Mouse (Mus musculus) spleen, adult 2 months (tissue): ENCODE results near the gene 4931406C07Rik.

Experiments
- CTCF ChIP-seq: fragments of 200-500 bp; IDR thresholded peaks from 2 replicates; pipeline ENCODE4 v1.5.1; 2011; ENCODE audit warnings: mild to moderate bottlenecking, inconsistent platforms; ENCODE audit not compliant: insufficient read depth, insufficient read length, insufficient replicate concordance; ENCODE audit errors: extremely low read depth
- POLR2A ChIP-seq: fragments of 200-500 bp; IDR thresholded peaks from 2 replicates; pipeline ENCODE4 v1.6.1; 2011; ENCODE audit warnings: low read depth, low read length, inconsistent platforms

DNA sequence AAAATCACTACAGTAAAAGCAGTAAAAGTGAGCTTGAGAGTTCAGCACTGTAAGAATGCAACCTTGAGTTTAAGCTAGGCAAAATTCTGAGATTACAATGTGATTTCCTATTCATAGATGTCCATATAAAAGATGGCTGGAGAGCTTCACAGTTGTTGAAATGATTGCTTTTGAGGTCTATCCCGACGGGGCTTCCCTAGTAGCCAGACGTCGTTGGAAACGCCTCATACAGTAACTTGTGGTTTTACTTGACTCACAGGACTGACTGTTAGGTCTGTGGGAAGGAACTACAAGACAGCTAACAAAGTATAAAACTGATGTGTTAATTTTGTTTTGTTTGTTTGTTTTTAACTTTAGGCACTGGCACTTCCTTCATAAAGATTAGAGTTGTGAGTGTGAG, 7.4 kb upstream of the 4931406C07Rik start:
- TF ChIP-seq CTCF (no peak), POLR2A (no peak)
